Comparison of ENCODE assay signal across 29 mouse cellular contexts in genomic region chr7:72096973-72097372, GRCm38 (mm10).
DNase-seq lines count a peak whose midpoint lies in the region; ATAC-seq and TF ChIP-seq lines count a peak whose summit lies in the region.
"Had no signal": no experiment of that assay in that cellular context is flagged by ENCODE, and none has a peak within 500 bp of the region (broad histone marks: within the 10 kb centered on the region; RNA-seq: fewer than 3 reads in every experiment).

No protein-coding gene starts in this region.

- H3K9me3 ChIP-seq in midbrain, embryonic 10.5 days (replicated peaks) = no peaks in the 10 kb centered on the region
- H3K9me3 ChIP-seq in midbrain, embryonic 13.5 days = no peaks in the 10 kb centered on the region
- H3K9me3 ChIP-seq in limb, embryonic 10.5 days (replicated peaks) = no peaks in the 10 kb centered on the region
- H3K9me3 ChIP-seq: embryonic facial prominence, embryonic 13.5 days; heart, embryonic 10.5 days; hindbrain, embryonic 13.5 days; liver, embryonic 15.5 days; lung, embryonic 15.5 days; megakaryocyte, embryonic 14.5 days; midbrain, embryonic 15.5 days; neural tube, embryonic 12.5 days had no signal

- no peak overlapping the region for H3K9ac ChIP-seq in midbrain, embryonic 13.5 days (replicated peaks)
- H3K9ac ChIP-seq: embryonic facial prominence, embryonic 13.5 days; hindbrain, embryonic 13.5 days; liver, embryonic 15.5 days; lung, embryonic 15.5 days; midbrain, embryonic 15.5 days; neural tube, embryonic 12.5 days had no signal

- H3K4me2 ChIP-seq in midbrain, embryonic 13.5 days (replicated peaks) = no peak overlapping the region
- H3K4me2 ChIP-seq: embryonic facial prominence, embryonic 13.5 days; hindbrain, embryonic 13.5 days; liver, embryonic 15.5 days; lung, embryonic 15.5 days; midbrain, embryonic 15.5 days; neural tube, embryonic 12.5 days had no signal

- no peak for TF ChIP-seq POLR2A in cerebellum, adult 2 months (IDR thresholded peaks at IDR 0.05; ENCODE audit: borderline replicate concordance, insufficient read depth, low read length)

- H3K27ac ChIP-seq in midbrain, embryonic 10.5 days (replicated peaks) = peak overlapping the region; percentile 47
- H3K27ac ChIP-seq in midbrain, embryonic 13.5 days = no peak overlapping the region
- H3K27ac ChIP-seq in limb, embryonic 10.5 days = peak overlapping the region; percentile 76
- H3K27ac ChIP-seq in cerebellum, adult 2 months (ENCODE audit: insufficient read depth, low read length) = no peak overlapping the region
- H3K27ac ChIP-seq: embryonic facial prominence, embryonic 13.5 days; gastrocnemius, adult 2 months; heart, embryonic 10.5 days; hindbrain, embryonic 13.5 days; liver, embryonic 15.5 days; lung, embryonic 15.5 days; midbrain, embryonic 15.5 days; neural tube, embryonic 12.5 days had no signal

- H3K27me3 ChIP-seq in midbrain, embryonic 10.5 days (ENCODE audit: low read depth, poor library complexity, severe bottlenecking) = no peaks in the 10 kb centered on the region
- H3K27me3 ChIP-seq in midbrain, embryonic 13.5 days = no peaks in the 10 kb centered on the region
- peaks cover under 1% of the 10 kb centered on the region; the same call in 1 of the 2 replicates for H3K27me3 ChIP-seq in limb, embryonic 10.5 days (ENCODE audit: low read depth, poor library complexity, severe bottlenecking)
- H3K27me3 ChIP-seq in cerebellum, adult 2 months (ENCODE audit: control insufficient read depth, insufficient read depth, low read length) = no peaks in the 10 kb centered on the region
- H3K27me3 ChIP-seq: embryonic facial prominence, embryonic 13.5 days; hindbrain, embryonic 13.5 days; liver, embryonic 15.5 days; lung, embryonic 15.5 days; megakaryocyte, embryonic 14.5 days; midbrain, embryonic 15.5 days; neural tube, embryonic 12.5 days had no signal

- no peak overlapping the region for H3K4me3 ChIP-seq in midbrain, embryonic 10.5 days
- H3K4me3 ChIP-seq in midbrain, embryonic 13.5 days (replicated peaks) = no peak overlapping the region
- H3K4me3 ChIP-seq in limb, embryonic 10.5 days = no peak overlapping the region
- no peak overlapping the region for H3K4me3 ChIP-seq in cerebellum, adult 2 months (replicated peaks; ENCODE audit: insufficient read depth, low read depth, low read length)
- H3K4me3 ChIP-seq: embryonic facial prominence, embryonic 13.5 days; gastrocnemius, adult 2 months; heart, embryonic 10.5 days; hindbrain, embryonic 13.5 days; liver, embryonic 15.5 days; lung, embryonic 15.5 days; megakaryocyte, embryonic 14.5 days; midbrain, embryonic 15.5 days; neural tube, embryonic 12.5 days had no signal

- intact Hi-C loops in gastrocnemius, postnatal 36 days (cut with DNase I) = no loop called here

- TF ChIP-seq CTCF in cerebellum, adult 2 months (IDR thresholded peaks at IDR 0.05; ENCODE audit: borderline replicate concordance, insufficient read depth, low read depth, low read length) = no peak

- 44% methylated on average over 1 of the region's 1 CpGs for WGBS in midbrain, embryonic 10.5 days
- 47% methylated on average over 1 of the region's 1 CpGs for WGBS in midbrain, embryonic 13.5 days
- WGBS in limb, embryonic 10.5 days = 89% methylated on average over 1 of the region's 1 CpGs
- 32% methylated on average over 1 of the region's 1 CpGs for WGBS in cerebellum, adult 2 months

- DNase-seq in midbrain, embryonic 10.5 days (ENCODE audit: low spot score) = no peak
- DNase-seq in Muller cell, postnatal 12 days (ENCODE audit: inconsistent ontology term) = peak; percentile 87
- no peak for DNase-seq in limb, embryonic 10.5 days (ENCODE audit: low spot score)
- no peak for DNase-seq in gastrocnemius, postnatal 36 days
- no peak for DNase-seq in lung, postnatal 36 days
- no peak for DNase-seq in cerebellum, adult 2 months
- DNase-seq: adrenal gland, adult 8-10 months; cerebellum, adult 8-10 months; cerebellum, postnatal 36 days; gastrocnemius, adult 2 months; heart, postnatal 36 days; kidney, adult 9 months; kidney, postnatal 10 days; layer of hippocampus, postnatal 36 days; left cerebral cortex, postnatal 4 days; right cerebral cortex, postnatal 4 days; thymus, postnatal 4 days had no signal

- H3K4me1 ChIP-seq in midbrain, embryonic 10.5 days = peaks cover 7% of the 10 kb centered on the region
- H3K4me1 ChIP-seq in midbrain, embryonic 13.5 days (replicated peaks) = no peaks in the 10 kb centered on the region
- peaks cover 10% of the 10 kb centered on the region for H3K4me1 ChIP-seq in limb, embryonic 10.5 days
- no peaks in the 10 kb centered on the region for H3K4me1 ChIP-seq in cerebellum, adult 2 months (ENCODE audit: control insufficient read depth, insufficient read depth, low read length)
- H3K4me1 ChIP-seq: embryonic facial prominence, embryonic 13.5 days; heart, embryonic 10.5 days; hindbrain, embryonic 13.5 days; liver, embryonic 15.5 days; lung, embryonic 15.5 days; megakaryocyte, embryonic 14.5 days; midbrain, embryonic 15.5 days; neural tube, embryonic 12.5 days had no signal

- no peak for ATAC-seq in midbrain, embryonic 13.5 days
- ATAC-seq: forebrain, embryonic 16.5 days; intestine, postnatal 0 days; midbrain, embryonic 15.5 days had no signal

- no peaks in the 10 kb centered on the region for H3K36me3 ChIP-seq in midbrain, embryonic 10.5 days
- no peaks in the 10 kb centered on the region for H3K36me3 ChIP-seq in midbrain, embryonic 13.5 days
- H3K36me3 ChIP-seq in limb, embryonic 10.5 days = no peaks in the 10 kb centered on the region
- H3K36me3 ChIP-seq: embryonic facial prominence, embryonic 13.5 days; G1E; heart, embryonic 10.5 days; hindbrain, embryonic 13.5 days; liver, embryonic 15.5 days; lung, embryonic 15.5 days; midbrain, embryonic 15.5 days; neural tube, embryonic 12.5 days had no signal

Comparison
In these comparisons a context has a peak if more than half of its experiments do, and no peak if none do; other contexts are left out.
1. H3K27ac ChIP-seq: peak in midbrain, embryonic 10.5 days (single experiment) and limb, embryonic 10.5 days (single experiment); none in midbrain, embryonic 13.5 days (single experiment) and cerebellum, adult 2 months (single experiment).